Mouse (Mus musculus) urinary bladder, postnatal 4 days (tissue): ENCODE measurements around the gene Ddx39b.
A peak's percentile ranks its signal among the peaks of the same experiment; 100 is the strongest.

Experiments
- DNase-seq, 2 experiments: peaks; one replicate each; pipeline ENCODE4 v3.0.0; 2021 to 2022; ENCODE audit warnings: low spot score in 2 of 2

Ddx39b gene

DNA sequence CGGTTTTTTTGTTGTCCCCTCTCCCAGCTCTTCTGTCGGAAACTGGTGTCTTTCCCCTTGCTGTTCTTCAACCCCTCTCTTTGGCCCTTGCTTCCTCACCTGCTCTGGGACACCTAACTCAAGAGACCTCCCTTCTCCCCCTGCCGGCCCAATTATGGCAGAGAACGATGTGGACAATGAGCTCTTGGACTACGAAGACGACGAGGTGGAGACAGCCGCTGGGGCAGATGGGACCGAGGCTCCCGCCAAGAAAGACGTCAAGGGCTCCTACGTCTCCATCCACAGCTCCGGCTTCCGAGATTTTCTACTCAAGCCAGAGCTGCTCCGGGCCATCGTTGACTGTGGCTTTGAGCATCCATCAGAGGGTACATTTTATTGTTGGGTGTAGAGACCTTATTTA is 1.5 kb downstream of the Ddx39b start:
- peak in 1 of 2 experiments; percentile 60 for DNase-seq

DNA sequence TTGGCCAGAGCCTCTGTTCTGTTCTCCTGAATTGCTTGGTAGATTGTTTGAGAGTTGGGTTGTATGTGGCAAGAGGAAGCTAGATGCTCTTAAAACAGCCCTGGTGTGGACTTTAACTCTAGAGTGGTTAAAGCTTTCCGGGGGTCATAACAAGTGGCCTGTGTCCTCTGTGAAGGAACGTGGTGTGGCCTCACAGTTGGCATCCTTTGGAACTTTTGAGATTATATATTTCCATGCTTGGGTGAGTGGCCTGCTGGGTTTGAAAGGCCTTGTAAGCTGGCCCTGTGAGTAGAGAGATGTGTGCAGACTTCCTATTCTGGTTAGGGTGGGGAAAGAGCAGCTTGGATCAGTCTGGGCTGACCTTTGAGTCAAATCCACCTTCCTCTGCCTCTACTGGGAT is 3.5 kb downstream of the Ddx39b start:
- no peak for DNase-seq

DNA sequence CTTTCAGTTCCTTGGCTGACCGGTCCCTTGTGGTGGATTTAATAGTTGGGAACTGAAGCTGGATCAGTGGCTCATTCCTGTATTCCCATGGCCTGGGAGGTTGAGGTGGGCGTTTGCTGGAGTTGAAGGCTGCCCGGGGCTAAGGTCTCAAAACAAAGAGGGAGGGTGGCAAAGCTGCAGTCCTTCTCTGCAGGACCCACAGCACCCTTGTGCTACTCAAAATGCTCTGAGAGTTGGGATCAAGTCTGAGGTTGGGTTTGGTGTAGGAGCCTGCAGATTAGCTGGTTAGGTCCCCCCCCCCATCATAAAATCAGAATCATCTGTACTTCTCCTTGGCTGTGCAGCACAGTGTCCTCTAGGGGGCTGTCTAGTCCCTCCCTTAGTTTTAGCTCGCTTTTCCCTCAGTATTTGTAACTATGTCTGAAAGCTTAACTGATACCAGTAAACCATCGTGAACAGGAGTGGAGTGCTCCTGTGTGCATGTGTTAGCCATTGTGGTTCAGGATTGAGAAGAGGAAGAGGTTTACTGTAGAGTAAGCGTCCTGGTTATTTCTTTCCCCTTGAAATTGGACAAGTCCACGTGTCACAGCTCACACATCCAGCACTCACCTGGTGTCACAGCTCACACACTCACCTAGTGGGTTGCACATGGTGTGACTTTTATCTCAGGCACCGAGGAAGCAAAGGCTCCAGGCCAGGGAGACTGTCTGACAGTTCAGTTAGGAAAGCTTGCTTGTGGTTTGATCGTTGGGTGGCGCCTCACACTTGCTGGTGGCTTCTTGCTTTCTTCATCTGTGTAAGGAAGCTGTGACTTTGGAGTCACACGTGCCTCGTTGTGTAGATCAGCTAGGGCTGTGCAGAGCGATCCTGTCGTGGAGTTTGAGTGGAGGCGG is 4.4 kb downstream of the Ddx39b start:
- DNase-seq, result no peak

DNA sequence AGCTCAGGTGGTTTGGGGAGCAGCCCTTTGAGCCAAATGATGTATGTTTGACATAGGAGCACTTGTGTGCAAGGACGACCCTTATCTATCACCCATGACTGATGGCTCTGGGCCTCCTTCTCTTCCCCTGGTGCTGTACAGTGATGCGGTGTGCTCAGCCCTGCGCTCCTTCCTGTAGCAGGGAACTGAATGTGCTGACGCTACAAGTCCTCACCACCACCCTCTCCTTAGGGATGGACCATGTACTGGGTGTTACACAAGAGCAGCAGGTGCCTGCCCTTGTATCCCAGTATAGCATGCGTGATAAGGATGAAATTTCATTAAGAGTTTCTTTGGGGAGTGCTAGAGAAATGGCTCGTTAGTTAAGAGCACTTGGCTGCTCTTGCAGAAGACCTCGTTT is 5.6 kb downstream of the Ddx39b start:
- no peak for DNase-seq

DNA sequence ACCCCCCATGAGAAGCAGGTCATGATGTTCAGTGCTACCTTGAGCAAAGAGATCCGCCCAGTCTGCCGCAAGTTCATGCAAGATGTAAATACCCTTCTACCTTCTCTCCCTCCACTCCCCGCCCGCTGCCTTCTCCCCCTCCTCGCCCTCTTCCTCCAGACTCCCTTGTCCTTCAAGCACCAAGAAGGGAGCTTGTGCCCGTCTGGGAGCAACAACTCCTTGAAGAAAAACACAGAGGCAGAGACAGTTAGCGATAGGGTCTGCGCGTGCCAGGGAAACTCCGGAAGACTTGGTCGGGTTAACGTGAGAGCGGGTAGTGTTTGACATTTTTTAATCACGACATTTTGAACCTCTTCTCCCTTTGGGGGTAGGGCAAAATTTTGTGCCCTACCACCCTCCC is 7.4 kb downstream of the Ddx39b start:
- DNase-seq, result no peak

DNA sequence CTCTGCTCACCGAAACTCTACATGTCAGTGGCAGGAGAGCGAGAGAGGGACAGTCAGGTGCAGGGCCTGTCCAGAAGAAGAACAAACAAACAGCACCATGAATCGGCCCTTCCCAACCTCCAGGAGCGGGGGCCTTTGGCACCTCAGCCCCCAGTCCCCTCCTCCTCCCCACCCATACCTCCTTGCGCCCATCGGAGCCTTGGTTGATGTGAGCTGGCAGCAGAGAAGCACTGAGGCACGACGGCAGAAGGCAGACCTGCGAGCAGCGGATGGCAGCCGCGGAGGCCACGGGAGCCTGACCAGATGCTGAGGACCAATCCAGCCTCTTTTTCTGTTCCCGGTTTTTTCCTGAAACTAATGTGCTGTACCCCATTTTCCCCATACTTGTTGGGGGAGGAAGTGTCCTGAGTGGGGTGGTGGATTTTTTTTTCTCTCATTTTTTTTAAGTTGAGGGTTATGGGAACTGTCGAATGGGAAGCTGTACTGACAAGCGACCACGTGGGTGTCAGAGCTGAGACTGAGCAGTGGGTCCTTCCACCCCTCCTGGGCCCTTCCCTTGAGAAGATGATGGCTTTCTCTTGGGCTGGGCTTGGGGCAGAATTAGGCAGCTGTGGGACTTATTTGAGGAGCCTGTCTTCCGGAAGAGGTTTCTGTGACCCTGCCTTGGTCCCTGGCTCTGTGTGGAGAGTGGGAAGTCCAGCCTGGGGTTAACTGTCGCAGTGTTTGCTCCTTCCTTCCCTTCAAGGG is 8.1 kb downstream of the Ddx39b start:
- DNase-seq, result no peak

DNA sequence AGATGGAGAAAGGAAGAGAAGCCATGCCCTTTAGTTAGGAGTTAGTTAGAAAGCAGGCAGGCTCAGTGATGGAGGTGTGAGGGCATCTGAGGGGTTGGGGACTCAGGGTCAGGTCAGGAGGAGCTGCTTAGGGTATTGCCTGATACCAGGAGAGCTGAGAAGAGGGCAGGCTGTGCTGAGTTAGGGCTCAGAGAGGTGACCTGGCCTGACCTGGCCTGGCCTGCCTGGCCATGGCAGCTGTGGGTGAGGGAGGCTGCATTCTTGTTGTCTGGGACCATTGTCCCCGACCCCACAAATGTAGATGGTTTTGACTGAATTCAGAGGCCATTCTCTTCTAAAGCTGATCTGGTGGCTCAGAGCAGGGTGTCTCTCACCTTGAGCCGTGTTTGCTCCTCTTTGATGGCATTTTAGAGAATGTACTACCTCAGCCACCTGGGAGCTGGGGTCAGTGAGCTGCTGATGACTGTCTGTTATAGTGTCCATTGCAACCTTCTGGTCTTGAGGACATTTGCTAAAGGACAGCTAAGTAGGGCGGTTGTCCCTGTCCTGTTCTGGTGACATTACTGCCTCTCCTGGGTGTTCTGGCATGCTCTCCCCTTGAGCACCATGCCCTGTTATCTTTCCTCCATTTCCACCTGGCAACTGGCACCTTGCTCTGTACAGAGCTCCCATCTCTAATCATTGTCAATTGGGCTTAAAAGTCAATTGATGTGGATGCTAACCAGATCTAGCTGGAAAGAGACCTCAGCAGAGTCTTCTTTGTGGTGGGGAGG is 9.0 kb downstream of the Ddx39b start:
- no peak for DNase-seq

DNA sequence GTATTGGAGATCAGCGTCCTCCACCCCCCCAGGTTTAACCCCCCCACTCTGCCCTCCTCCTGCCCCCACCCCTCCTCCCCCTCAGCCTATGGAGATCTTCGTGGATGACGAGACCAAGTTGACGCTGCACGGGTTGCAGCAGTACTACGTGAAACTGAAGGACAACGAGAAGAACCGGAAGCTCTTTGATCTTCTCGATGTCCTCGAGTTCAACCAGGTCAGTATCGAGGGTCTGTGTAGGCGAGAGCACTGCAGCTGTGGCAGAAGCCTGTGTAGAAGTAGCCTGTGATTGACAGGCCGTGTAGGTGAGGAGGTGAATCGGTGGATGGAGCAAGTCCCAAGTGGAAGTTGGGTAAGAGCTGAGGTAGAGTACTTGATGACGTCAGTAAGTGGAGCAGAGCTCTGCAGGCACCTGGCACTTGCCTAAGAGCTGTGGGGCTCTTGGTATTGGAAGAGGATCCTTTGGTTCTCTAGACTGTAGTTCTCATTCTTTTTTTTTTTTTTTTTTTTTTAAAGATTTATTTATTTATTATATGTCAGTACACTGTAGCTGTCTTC is 9.7 kb downstream of the Ddx39b start:
- DNase-seq, result no peak

DNA sequence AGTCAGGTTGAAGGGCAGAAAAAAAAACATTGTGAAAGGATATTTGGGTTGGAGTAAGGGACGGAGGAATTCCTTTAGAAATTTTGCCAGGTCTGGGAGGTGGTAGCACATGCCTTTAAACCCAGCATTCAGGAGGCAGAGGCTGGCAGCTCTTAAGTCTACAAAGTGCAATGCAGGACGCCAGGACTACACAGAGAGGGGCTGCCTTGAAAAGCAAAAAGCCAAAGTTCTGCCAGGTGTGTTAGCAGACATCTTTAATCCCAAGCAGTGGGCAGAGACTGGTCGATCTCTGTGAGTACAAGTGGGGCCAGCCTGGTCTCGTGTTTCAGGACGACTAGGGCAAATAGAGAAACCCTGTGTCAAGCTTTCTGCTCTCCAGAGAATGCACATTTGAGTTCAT is 10.4 kb downstream of the Ddx39b start:
- no peak for DNase-seq

DNA sequence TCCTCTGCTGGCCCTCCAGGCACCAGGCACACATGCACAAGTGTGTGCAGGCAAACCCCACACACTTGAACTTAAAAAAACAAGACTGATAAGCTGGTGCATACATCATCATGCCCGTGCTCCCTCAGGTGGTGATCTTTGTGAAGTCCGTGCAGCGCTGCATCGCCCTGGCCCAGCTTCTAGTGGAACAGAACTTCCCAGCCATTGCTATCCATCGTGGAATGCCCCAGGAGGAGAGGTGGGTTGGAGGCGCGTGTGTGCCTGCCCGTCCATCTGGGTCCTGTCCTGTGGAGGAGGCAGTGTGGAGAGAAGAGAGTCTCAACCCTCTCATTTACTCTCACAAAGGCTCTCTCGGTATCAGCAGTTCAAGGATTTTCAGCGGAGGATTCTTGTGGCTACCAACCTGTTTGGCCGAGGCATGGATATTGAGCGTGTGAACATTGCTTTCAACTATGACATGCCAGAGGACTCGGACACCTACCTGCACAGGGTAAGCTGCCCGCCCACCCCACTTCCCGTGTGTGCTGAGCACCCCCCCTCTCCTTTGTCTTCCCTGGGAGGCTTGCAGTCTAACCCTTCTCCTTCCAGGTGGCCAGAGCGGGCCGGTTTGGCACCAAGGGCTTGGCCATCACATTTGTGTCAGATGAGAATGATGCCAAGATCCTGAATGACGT is 11.2 kb downstream of the Ddx39b start:
- DNase-seq, result no peak

DNA sequence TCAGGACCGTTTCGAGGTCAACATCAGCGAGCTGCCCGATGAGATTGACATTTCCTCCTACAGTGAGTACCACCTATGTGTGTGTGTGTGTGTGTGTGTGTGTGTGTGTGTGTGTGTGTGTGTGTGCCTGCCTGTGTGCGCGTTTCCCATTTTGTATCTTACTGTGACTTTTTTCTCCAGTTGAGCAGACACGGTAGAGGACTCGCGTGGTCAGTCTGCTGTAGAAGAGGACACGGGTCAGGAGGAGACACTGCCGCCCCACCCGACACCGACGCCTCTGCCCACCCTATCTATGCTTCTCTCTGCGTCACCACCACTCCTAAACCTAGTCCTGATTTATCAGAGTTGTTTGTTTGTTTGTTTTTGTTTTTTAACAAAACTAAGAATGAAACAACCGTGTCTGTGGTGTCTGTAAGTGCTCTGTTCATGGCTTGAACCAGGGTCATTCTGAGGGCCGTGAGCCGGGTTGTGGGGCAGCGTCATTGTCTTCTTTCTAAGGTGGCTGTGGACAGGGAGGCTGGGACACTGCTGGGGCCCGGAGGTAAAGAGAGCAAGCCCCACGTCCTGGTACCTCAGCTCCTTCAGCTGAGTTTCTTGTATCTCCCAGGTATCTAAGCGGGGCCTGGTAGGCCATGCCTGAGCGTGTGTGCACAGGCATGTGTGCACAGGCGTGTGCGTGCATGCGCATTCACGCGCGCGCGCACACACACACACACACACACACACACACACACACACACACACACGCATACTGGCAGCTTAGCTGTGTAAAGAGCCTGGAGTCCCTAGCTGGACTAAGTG is 11.9 kb downstream of the Ddx39b start:
- no peak for DNase-seq

DNA sequence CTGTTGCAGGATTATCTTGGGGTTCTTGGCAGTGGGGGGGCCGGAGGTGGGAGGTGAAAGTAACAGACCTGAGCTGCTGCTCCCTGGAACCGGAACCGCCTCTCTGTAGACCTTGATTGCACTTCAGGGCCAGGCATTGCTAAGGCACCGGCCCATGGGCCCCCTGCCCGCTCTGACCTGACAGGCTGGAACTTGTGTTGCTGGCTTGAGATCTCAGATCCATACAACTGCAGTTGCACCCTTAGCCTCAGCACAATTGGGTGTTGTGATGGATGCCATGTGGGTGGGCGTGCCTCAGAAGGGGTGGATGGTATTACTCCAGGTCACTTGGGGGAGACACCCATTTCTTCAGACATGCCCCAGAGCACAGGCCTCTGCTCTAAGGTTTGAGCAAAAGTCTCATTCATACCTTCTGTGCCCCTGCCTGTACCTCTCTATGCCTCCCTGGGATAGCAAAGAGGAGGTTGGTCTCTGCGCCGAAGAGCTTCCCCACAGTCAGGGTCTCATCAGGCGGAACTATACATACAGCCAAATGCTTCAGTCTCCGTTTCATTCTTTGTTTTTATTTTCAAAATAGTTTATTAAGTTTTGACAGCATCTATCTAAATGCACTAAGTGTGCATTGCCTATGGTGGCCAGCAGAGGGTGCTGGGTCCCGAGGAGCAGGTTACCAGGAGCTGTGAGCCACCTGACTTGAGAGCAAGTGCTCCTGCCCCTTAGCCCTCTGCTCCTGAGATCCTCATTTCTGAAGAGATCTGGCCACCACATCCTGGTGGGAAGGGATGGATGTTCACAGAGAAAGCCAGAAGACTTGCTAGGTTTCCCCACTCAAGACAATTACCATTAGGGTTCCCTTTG is 12.9 kb downstream of the Ddx39b start:
- peak in 1 of 2 experiments; percentile 32 for DNase-seq

DNA sequence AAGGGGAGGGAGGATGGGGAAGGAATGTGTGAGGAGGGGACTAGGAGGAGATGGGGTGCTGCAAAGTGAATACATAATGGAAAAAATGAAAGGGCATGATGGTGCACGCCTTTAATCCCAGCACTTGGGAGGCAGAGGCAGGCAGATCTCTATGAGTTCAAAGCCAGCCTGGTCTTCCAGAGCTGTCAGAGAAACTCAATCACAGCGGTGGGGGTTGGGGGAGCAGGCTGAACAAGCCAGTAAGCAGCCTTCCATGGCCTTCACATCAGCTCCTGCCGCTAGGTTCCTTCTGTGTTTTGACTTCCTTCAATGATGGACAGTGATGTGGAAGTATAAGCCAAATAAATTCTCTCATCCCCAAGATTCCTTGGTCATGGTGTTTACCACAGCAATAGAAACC is 13.8 kb downstream of the Ddx39b start:
- no peak for DNase-seq

DNA sequence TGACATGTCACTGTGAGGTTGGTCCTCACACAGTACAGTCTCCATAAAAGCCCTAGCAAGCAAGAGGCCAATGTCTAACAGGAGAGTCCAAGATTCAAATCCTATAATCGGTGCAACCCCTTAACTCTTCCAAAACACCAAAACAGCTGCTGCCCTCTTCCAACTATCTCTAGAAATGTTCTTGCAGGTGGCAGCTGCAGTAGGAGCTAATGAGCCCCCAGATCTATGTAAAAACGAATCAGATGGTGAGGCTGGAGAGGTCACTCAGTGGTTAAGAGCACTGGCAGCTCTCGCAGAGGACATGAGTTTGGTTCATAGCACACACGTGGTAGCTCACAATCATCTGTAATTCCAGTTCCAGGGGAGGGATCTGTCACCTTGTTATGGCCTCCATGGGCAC is 14.2 kb downstream of the Ddx39b start:
- no peak for DNase-seq

DNA sequence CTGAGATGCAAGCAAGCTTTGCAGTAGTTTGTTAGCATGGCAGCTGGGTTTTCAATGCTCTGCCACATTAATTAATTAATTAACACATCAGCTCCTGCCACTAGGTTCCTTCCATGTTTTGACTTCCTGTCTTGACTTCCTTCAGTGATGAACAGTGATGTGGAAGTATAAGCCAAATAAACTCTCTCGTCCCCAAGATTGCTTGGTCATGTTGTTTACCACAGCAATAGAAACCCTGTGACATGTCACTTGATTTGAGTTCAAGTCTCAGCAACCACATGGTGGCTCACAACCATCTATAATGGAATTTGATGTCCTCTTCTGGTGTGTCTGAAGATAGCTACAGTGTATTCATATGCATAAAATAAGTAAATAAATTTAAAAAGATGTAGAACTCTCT is 15.8 kb downstream of the Ddx39b start:
- no peak for DNase-seq

DNA sequence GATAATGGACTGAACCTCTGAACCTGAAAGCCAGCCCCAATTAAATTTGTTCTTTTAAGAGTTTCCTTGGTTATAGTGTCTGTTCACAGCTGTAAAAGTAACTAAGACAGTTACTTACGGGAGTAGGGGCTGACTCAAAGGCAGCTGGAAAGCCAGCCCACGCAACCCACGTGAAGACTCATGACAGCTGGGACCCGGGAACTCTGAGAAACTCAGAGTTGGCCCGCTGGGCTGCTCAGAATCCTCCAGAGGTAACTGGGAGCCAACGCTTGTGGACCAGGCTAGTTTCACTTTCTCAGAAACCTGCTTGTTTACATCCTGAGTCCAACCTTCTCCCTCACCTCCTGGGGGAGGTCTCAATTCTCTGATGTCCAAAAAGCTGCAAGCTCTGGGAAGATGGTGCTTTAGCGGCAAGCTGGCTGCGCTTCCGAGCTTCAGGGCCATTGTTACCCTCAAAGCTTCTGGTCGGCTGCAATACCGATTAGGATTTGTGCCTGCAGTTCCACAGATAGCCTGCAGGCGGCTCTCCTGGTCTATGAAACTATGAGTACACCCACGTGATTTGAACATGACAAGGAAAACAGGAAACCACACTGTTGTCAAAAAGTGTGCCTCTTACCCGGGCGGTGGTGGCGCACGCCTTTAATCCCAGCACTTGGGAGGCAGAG is 16.4 kb downstream of the Ddx39b start:
- DNase-seq, result peak; percentile 84 to 92

DNA sequence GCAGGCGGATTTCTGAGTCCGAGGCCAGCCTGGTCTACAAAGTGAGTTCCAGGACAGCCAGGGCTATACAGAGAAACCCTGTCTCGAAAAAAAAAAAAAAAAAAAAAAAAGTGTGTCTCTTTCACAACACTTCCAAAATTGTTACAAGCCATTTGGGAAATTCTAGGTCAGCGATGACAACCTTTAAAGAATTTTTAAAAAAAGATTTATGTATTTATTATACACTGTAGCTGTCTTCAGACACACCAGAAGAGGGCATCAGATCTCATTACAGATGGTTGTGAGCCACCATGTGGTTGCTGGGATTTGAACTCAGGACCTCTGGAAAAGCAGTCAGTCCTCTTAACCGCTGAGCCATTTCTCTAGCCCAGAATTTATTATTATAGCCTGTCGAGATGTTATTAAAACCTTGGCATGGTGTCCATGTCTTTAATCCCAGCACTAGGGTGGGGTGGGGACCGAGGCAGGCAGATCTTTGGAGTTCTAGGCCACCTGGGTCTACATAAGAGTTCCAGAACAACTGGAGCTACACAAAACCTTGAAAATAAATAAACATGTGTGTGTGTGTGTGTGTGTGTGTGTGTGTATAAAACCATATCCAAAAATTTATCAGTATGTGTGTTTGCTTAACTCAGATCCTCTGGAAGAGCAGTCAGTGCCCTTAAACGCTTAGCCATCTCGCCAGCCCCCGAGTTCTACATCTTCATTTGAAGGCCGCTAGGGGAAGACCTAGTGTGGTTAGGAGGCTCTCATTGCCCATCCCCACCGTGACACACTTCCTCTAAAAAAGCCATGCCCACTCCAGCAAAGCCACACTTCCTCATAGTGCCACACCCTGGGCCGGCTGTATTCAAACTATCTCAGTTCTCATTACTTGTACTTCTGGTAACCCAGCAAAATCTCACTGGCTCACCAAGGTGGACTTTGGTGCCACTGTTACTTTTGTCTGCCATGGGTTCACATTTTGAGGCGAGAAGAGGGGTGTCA is 17.2 kb downstream of the Ddx39b start:
- no peak for DNase-seq

DNA sequence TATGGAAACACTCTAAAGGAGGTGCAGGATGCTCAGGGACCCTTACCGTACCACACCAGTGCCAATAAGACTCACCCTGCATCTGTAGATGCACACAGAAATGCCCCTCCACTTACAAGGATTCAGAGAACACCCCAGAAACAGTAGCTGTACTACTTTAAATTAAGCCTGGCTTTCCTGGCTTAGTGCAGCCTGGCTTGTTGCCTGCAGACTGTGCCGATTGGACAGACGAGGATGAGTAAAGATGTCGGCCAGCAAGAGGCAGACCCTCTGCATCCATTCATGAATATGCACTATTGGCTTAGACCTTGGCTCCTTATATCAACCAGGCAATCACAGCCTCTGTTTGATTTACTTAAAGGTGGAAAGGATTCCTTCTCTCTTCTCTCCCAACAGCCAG is 18.1 kb downstream of the Ddx39b start:
- DNase-seq, result no peak
